Mouse (Mus musculus) kidney, adult 9 months (tissue): Measurements from ENCODE around the gene Pithd1.

Source experiments
- DNase-seq: peaks from one replicate; pipeline ENCODE4 v3.0.0; 2022

Gene Pithd1

DNA sequence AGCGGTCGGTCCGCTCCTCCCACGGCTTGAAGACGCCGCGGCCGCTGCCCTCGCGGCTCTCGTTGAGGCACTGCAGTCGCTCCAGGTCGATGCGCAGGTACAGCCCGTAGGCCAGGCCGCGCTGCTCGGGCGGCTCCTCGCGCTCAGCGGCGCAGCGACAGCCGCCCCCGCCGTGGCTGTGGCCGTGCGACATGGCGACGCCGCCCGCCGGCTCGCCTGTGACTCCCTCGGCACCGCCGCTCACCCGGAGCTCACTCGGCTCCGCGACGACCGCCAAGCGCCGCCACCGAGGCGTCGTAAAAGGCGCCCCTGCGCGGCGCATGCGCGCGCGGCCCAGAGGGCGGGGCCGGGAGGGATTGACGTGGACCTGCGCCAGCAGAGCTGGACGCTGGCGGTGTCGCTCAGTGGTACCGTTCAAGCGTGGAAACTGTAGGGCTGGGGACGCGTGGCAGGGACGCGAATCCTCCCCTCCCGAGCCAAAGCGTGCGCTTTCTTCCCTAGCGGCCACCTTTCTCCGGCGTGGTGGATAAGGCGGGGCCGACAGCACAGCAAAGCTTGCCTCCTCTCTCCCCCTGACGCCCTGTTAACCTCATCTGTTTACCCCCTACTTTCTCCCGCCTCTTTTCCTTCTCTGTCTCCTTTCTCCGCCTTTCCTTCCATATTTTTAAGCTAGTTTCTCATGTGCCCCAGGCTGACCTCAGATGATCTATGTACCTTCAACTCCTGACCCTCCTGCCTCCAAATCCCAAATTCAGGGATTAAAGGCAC is at the start of gene Pithd1:
Gene Pithd1, minus strand, starts transcription at position 322 of the 768 bp plus-strand sequence.
- peak; percentile 94 for DNase-seq

DNA sequence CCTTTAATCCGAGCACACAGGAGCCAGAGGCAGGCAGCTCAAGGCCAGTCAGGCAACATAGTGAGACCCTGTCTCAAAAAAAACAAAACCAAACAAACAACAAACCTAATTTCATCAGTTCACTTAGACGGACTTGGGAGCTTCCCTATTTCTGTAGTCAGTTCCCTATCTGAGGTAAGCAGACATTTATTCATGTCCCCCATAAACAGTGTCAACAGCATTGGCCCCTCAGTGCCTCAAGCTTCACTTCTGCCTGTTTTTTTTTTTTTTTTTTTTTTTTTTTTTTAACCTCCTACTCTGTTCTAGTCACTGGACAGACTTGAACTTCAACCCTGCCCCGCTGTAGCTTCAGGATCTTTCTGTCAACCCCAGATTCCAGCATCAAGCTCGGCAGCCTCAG is 48.0 kb upstream of the Pithd1 start:
- no peak for DNase-seq

DNA sequence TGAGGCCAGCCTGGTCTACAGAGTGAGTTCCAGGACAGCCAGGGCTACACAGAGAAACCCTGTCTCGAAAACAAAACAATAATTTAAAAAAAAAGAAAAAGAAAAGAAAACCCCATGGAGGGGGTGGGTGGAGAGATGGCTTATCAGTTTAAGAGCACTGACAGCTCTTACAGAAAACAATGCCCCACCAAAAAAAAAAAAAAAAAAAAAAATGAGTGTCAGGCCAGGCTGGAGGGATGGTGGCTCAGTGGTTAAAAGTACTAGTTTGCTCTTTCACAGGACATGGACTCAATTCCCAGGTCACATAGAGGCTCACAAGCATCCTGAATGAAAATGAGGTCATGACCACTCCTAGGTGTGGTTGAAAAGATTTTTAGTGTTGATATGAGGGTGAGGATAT is 46.2 kb upstream of the Pithd1 start:
- DNase-seq: no peak

DNA sequence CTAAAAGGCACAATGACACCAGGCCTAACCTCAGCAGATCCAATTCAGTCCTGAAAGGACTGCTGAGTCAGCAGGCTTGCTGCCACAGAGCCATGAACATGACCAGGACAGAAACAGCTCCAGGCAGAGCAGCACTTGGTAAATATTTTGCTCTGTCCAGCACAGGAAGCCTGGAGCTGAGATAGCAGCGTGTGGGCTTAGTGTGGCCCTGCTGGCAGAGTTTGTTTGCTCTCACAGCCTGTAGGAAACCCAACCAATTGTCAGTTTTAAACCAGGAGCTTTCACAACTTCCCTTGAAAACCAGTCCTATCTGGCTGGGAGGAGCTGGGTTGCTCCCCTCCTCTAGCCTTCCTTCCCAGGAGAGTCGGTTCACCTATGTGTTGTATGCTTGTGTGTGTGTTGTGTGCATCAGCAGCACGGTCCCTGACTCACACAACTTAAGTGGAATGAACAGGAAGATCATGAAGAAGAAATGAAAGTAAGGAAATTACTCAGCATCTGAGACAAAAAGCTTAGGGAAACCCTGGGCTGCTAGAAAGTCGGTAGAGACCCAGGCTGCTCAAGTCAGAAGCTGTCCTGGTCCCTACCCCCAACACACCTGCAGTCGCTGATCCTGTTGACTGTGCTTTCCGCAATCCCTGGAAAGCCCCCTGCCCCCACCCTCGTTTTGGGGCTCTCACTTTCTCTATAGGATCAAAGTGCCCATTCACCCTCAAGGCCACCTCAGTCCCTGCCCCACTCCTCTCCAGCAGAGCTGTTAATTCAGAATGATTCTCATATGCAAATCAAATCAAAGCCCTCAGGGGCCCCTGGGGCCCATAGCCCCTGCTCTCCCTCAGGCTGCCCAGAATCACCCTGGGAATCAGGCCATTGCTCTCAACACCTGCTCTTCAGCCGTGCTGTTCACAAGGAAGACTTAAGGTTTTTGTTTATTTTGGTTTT is 44.2 kb upstream of the Pithd1 start:
- peak; percentile 49 for DNase-seq

DNA sequence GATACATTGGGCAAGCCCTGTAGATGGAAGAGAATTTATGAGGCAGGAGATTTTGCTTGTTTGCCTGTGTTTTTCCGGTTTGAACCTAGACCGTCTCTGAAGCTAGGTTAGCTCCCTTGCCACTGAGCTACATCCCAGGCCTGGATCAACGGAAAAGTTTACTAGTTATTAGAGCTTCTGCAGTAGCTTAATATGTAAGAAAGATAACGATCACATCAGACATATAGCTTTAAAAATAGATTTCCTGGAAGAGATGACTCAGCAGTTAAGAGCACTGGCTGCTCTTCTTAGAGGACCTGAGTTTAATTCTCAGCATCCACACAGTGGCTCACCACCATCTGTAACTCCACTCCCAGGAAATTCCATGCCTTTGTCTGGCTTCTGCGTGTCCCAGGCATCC is 41.6 kb upstream of the Pithd1 start:
- DNase-seq: no peak

DNA sequence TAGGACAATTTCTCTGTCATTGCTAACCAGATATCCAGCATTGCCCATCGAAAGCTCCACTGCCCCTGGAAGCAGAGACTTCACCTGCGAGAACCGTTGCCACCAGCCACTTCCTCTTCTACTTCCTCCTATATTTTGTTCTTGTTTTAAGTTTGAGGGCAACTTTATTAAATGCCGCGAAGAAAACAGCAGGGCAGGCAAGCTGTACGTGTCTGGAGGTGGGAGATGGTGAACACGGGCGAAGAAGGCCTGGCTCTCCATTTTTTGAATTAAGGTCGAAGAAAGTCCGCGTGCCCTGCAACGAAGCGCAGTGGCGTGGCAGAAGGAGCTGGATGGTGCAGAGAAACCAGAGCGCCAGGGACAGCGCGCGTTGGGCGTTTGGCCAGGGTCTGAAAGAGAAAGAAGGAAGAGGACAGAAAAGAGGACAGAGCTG is 41.1 kb upstream of the Pithd1 start:
- no peak for DNase-seq

DNA sequence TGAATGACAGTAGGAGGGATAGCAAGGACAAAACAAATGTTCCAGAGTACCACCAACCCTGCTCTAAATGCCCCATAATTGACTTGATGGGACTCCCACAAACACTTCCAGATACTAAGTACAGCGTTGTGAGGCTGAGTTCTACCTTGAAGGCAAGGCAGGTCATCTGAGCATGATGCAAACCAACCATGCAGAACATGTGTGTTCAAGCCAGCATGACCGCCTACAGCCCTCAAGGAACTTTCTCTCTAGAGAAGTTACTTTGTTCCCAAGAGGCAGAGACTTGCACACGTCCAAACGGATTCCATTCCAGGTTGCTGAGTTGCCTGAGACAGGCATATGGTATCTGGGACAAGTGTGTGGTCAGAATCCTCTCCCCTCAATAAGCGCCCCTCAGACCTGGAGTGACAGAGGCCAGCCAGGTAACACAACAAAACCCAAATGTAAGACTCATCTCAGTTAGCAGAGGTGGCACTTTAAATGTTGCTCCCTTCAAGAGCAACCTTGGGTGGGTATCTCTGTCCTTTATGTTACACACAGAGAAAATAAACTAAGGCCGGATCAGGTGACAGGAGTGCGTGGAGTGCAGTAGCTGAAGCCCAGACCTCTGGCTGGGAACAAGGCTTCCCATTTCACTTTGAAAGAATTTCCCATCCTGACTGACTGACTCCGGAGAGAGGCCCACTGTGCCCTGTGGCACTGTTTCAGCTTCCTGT is 40.5 kb upstream of the Pithd1 start:
- peak; percentile 51 for DNase-seq

DNA sequence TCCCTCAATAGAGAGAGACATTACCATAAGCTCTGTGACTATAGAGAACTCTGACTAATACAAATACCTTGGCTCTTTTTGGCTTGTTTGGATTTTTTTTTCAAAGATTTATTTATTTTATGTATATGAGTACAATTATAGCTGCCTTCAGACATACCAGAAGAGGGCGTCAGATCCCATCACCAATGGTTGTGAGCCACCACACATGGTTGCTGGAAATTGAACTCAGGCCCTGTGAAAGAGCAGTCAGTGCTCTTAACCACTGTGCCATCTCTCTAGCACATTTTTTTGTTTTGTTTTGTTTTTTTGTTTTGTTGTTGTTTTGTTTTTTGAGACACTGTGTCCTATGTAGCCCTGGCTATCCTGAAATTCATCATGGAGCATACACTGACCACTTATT is 38.3 kb upstream of the Pithd1 start:
- DNase-seq: no peak

DNA sequence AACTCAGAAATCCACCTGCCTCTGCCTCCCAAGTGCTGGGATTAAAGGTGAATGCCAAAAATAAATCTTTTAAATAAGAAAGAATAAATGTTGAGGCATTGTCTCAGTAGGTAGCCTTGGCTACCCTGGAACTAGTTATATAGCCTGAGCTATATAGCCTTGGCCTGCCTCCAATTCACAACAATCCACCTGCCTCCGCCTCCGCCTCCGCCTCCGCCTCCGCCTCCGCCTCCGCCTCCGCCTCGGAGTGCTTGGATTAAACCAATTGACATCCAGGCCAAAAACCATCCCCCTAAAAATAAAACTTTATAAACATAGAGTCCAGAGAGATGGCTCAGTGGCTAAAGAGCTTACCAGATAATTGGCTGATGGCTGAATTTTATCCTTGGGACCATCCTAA is 35.9 kb upstream of the Pithd1 start:
- DNase-seq: peak; percentile 34

DNA sequence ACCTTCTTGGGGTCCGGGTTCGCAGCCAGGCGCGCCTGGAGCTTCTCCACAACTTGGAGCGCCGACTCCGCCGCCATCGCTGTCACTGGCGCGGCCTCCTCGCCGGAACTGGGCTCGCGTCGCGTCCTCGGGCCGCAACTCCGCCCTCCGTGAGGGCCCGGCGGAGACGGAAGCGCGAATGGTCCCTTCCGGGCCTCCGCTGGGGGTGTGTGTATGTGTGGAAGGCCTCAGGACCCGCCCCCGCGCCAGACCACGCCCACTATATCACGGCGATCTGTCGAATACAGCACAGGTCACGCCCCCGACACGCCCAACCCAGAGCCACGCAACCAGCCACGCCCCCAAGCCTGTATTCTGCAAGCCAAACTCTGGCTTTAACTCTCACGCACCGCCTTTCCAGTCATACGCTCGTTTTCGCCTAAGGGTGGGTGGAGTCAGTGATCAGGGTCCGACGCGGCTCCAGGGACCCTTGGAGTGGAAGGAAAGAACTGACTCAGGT is 34.5 kb upstream of the Pithd1 start, which contains the start of gene Eloa:
Gene Eloa, minus strand, starts transcription at position 215 of the 499 bp plus-strand sequence.
- peak; percentile 100 for DNase-seq

DNA sequence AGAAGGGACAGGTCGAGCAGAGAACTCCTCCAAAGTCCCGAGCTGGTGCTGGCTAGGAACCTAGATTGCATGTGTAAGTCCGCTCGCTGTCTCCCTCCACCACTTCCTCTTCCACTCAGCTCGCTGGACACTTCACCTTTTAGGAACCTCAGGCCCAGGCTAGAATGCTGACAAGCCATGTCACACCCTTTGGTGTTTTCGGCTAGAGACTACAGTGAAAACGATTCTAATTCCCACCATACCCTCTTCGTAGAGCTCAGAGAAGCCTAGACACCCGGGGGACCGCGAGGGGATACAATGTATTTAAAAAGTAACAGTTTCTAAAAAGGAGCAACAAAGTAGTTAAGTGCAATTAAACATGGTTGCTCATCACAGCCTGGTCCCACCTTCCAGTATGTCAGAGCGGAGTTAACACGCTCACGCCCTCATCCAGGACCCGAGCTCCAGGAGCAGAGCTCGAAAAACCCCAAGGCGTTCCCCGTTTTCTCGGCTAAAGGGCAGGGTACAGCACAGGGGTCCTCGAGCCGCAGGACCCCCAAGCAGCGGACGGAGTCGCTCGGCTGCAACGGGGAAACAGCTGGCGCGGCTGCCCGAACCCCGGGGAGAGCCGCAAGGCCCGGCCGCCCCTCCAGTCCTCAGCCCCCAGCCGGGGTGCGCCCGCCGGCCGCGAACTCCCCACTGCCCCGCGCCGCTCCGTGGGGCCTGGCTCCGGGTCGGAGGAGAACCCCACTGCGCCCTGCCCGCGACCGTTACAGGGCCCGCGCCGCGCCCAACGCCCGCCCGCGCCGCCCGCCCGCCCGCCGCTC is 33.9 kb upstream of the Pithd1 start:
- DNase-seq: peak; percentile 34

DNA sequence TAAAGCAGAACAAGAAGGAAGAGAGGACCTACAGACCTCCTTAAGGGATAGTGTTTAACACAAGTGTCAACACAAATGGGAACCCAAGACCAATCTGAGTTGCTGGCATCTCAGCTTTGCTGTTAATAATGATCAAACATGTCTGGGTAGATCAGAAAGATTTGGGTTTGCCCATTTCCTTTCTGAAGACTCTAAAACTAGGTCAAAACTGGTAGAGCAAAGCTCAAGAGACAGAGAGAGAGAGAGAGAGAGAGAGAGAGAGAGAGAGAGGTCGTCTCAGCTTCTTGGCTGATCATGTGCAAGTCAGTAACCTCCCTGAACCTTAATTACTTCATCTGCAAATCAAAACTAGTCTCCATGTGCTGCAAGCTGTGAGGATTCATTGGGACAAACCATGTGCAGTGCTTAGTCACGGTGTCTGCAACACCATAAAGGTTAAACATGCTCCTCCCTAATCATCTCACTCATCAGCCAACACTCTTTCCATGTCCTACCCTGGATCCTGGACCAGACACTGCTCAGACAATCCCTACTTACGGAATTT is 29.1 kb upstream of the Pithd1 start:
- DNase-seq: no peak

DNA sequence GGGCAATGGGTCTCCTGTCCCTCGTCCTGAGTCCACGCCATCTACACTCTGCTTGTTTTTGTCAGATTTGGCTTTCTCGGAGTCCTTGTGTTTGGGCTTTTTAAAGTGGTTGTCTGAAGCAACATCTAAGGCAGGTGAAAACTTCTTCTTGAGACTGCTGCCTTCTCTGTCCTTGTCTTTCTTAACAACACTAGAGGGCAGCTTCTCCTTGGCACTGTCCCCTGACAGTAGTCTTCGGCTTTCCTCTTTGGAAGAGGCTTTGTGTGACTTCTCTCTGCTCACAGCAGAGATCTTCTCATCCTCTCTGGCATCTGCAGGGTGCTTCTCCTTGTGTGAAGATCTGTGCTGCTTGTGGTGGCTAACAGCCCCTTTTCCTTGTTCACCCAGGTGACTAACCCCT is 23.5 kb upstream of the Pithd1 start:
- DNase-seq: no peak

DNA sequence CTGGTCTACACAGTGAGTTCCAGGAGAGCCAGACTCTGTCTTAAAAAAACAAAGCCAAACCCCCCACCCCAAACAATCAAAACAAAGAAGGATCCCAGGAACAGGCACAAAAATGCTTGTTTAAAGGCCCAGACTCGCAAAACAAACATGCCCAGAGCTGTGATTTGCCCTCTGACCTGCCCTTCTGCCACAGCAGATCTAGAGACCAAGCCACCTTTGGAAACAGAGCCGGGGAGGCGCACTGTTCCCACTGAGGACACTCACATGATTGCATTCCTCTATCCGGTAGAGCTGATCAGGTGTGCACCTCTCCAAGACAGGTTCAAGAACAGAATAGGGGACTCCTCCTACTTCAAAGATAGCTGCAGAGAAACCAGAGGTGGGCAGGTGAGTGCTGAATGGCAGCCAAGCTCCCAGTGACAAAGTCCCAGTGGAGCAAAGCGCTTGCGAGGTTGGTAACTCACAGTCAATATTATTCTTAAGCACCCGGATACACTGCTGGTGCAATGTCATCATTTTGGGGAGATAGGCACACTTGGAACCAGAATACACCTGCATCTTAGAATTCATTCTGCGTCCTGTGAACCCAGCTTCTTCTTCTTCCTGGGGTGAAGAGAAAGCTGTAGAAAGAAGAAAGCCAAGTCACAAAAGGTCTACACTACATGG is 21.9 kb upstream of the Pithd1 start:
- DNase-seq: no peak

DNA sequence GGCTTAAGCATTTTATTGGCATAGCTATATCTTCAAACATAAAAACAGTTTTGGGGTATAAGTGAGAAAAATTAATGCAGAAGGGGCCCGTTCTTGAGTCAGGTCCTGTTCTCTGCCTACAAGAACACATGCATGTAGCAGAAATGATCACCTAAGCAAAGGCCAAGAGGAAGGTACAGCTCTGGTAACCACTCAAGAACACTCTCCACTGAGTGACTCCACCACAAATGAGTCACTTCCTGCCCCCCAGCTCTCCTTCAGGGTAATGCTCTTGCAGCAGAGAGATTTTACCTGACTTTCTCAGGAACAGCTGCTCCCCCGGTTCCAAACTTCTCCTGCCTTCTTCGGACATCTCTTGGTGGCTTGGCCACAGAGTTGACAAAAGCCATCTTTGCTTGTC is 19.8 kb upstream of the Pithd1 start:
- DNase-seq: no peak

DNA sequence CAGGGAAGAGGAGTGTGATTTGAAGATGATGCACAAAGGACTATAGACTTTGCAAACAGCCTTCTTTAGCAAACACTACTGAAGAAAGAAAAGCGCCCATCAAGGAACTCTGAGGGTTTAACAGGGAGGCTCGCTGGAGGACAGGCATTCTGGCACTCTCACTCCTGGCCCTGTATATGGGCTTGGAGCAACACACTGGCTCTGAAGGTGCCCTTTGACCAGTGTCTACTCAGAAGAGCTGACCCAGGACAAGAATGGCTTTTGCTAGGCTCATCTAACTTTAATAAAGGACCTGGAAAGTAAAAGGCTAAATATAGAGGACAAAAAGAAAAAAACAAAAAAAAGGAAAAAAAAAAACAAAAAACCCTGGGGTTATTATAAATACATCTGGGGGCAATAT is 17.9 kb upstream of the Pithd1 start:
- peak; percentile 36 for DNase-seq

DNA sequence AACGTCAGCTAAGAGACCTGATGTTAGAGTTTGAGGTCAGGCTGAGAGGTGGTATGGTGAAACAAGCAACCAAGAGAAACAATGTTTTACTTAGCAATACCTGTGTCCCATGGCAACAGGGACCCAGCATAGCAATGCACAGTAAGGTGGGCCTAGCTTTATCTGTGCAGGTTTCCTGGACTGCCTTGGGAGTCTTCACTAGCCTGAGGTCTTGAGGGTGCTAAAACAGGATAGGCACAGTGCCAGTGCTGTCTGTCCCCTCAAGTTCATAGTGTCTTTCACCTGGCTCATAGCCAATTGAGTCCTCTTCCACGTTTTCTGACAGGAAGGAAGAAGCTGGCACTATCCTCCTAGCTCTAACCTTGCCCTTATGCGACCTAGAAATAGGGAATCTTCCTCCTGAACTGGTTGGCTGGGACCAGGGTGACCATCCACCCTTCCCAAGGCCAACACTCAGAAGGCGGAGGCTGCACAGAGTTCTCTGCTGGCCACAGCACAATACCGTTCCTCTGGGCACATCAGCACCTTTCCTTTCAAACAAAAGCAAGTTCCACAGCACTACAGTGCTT is 17.1 kb upstream of the Pithd1 start:
- no peak for DNase-seq

DNA sequence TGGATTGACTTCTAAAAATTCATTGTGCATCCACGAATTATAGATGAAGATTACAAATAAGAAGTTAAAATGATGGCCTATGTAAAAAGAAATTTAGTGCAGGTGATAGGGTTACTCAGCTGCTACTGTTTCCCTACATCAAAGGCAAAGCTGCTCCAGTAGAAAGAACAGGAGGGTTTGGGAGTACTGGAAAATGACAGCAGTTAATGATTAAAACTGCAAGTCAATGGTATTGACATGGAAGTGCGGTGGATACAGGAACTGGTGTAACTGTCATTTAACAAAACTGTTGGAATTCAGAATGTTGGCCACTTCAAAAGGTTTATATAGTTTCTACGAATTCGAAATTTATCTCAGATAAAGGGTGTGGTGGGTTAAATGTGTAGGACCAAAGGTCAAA is 8.1 kb upstream of the Pithd1 start:
- DNase-seq: no peak

DNA sequence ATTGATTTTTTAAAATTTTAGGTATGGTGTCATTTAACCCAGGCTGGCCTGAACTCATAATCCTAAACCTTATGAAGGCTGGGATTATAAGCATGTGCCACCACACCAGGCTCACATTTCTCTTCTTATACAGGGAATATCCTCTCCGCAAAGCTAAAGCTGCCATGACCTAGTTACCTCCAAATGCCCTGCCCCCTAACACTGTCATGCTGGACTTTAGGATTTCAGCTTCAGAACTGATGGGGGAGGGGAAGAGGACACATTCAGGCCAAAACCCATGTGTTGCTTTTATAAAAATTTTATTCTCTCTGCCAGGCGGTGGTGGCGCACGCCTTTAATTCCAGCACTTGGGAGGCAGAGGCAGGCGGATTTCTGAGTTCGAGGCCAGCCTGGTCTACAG is 6.9 kb upstream of the Pithd1 start:
- DNase-seq: no peak

DNA sequence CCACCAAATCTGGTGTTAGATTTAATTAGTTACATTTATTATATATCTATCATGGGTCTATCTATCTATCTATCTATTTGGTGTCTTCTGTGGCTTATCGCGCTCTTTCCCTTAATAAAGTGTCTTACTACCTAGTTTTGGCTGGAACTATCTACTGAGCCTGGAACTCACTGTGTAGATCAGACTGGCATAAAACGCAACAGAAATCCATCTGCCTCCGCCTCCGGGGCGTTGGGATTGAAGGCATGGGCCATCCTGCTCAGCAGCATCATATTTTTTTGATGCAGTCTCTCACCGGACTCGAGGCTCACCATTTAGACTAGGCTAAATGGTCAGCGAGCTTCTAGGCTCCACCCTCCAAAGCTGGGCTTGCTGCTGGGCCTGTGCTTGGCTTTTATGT is 650 bp upstream of the Pithd1 start:
- DNase-seq: no peak
